Mouse (Mus musculus) Muller cell, postnatal 12 days (primary cell): ENCODE results near the gene Plppr3.

ENCODE experiments used
- DNase-seq: peaks from one replicate; pipeline ENCODE4 v3.0.0-alpha.2; 2015; ENCODE audit errors: inconsistent ontology term

Gene Plppr3

DNA sequence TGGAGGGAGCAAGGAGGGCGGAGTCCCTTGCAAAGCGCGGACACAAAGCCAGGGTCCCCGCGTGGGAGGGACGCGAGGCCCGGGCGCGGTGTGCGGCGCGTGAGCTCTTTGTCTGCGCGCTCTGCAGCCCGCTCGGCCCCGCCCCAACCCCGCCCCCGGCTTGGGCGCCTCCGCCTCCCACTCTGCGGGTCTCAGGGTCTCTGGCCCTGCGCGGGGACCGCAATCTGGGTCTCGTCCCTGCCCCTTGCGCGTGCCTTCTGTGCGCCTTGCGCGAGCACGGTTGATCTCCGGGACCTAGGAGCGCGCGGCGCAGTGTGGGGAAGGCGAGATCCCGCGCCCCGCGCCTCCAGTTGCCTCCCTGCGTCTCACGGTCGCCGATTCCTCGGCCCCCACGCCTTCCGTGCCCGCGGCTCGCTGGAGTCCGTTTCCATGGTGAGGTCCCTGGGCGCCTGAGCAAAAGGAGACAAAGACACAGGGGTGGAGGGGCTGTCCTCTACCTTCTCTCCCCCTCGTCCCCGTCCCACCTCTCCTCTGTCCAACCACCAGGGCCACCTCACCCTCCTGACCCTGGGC lies at the start of gene Plppr3, which contains the start of gene Prtn3:
Plppr3 (minus strand) TSS at position 345 of the 573 bp plus-strand sequence.
Prtn3 (plus strand) TSS at position 187 of the 573 bp plus-strand sequence.
- DNase-seq = peak; percentile 51

DNA sequence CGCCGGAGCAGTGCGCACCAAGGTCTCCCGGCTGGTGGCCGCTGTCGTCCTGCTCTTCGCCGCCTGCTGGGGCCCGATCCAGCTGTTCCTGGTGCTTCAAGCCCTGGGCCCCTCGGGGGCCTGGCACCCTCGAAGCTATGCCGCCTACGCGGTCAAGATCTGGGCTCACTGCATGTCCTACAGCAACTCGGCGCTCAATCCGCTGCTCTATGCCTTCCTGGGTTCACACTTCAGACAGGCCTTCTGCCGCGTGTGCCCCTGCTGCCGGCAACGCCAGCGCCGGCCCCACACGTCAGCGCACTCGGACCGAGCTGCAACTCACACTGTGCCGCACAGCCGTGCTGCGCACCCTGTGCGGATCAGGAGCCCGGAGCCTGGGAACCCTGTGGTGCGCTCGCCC lies 47.1 kb upstream of the Plppr3 start:
- DNase-seq = no peak

DNA sequence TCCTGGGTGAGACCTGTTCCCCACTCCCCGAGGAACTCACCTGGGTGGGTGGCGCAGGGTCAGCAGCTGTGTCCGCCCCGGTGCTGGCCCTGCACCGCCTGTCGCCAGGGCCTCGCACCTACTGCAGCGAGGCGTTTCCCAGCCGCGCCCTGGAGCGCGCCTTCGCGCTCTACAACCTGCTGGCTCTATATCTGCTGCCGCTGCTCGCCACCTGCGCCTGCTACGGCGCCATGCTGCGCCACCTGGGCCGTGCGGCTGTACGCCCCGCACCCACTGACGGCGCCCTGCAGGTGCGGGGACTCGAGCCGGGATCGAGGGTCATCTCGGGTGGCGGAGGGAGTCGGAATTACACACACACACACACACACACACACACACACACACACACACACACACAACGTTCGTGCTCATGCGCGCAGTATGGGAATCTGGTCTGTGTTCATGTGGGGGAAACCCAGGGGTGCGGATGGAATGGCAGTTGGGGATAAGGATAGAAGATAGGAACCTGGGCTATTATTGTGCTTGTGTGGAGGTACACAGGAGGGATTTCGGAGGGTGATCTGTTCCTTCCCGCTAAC lies 46.6 kb upstream of the Plppr3 start, which contains the start of gene R3hdm4:
R3hdm4 (minus strand) TSS at position 251 of the 578 bp plus-strand sequence.
- DNase-seq = no peak

- DNase-seq = no peak
Observed at GRCm38 (mm10) chr10:79920056-79920890, 45.8 kb upstream of the Plppr3 start.

GRCm38 (mm10) chr10:79919251-79919849 lies 44.9 kb upstream of the Plppr3 start:
- DNase-seq = no peak

DNA sequence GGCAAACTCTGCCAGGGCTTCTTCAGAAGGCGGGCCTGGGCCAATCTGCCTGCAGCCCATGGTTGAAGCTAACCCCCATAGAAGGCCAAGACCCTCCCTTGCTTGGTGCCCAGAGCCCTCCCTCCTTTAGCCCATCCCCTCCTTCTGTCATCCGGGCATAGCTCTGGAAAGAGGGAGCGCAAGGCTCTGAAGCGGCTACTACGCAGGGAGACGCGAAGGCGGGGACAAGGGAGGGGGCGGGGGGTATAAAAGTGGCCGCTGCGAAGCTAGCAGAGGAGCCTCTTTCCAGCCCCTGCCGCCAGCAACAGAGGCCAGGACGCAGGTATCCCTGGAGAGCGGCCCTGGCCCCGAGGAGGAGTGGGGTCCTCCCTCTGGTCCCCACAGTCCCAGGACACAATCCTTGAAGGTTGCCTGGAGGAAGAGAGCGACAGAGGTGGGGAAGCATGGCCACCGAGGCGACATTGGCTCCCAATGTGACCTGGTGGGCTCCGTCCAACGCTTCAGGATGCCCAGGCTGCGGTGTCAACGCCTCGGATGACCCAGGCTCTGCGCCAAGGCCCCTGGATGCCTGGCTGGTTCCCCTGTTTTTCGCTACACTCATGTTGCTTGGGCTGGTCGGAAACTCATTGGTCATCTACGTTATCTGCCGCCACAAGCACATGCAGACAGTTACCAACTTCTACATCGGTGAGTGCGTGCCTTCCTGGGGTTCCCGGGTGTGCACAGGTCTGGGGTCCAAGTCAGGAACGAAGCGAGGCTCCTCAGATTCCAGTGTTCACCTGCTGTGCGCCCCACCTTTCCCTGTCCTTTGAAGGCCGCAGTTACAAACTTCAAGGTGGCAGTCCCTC lies 44.0 kb upstream of the Plppr3 start:
- DNase-seq = no peak

DNA sequence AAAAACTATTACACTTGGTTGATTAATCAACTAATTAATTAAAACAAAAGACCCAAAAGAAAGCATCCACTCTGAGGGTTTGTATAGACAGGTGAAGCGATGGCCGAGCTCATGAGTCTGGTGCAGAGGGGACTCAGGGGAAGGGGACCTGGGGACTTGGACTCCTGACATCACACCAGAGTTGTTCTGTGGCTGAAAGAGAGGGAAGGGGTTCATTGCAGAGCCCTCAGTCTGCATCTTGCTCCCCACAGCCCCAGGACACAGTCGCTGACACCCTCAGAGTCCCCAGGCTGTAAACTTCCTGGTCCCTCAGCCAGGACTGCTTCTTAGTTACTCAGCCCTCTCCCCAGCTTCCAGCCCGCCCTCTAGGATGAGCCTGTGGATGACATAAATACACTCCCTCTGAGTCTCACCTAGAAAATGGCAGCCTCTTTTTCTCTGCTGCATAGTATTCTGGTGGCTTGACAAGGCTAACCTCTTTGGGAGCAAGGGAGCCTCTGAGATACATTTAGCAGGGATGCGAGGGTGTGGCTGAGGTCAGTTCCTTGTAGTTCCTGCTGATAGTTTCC lies 43.2 kb upstream of the Plppr3 start:
- no peak for DNase-seq

GRCm38 (mm10) chr10:79916808-79917531 lies 42.5 kb upstream of the Plppr3 start, which contains the start of gene Kiss1r:
TSS of gene Kiss1r (plus strand) at chr10:79916971.
- peak; percentile 84 for DNase-seq

DNA sequence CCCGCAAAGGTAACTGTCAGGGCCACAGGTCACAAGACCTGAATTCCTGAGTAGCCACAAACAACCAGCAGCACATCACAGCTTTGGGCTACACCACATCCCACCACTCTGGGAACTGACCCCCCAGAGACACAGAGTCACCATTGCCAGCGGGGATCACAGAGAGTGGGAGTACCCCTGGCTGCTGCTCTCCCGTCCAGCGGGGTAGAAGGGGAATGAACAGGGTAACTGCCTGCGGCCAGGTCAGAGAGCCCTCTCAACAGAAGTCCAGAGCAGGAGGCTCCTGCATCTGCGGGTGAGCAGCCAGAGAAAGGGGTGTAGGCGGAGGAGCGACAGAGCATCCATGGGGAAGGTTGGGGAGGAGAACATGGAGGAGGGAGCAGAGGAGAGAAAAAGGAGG lies 41.6 kb upstream of the Plppr3 start:
- DNase-seq = no peak

DNA sequence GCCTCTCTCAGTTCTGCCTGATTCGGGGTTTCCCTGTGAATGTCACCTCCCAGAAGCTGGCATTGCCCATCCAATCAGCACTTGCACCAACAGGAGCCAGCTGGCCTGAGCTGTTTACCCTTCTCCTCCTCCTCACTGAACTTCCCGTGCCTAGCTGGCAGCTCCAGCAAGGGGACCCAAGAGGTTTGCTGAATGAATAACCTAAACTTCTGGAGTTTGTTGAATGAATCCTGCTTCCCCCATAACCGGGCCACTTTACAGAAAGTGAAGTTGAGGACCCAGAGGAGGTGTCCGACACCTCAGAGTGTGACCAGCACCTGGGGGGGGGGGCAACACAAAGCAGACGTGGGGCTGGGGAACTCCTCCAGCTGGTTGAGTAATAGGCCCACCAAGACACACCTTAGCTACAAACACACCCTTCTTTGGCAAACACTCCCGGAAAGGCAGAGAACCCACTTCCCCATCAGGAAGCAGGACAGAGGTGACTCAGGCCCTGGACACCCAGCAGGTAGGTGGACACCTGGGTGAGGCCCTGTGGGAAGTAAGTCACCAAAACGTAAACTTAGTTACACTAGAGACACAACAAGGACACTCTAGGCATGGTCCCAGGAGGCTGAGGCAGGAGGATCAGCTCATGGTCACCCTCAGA lies 40.6 kb upstream of the Plppr3 start:
- DNase-seq = no peak

DNA sequence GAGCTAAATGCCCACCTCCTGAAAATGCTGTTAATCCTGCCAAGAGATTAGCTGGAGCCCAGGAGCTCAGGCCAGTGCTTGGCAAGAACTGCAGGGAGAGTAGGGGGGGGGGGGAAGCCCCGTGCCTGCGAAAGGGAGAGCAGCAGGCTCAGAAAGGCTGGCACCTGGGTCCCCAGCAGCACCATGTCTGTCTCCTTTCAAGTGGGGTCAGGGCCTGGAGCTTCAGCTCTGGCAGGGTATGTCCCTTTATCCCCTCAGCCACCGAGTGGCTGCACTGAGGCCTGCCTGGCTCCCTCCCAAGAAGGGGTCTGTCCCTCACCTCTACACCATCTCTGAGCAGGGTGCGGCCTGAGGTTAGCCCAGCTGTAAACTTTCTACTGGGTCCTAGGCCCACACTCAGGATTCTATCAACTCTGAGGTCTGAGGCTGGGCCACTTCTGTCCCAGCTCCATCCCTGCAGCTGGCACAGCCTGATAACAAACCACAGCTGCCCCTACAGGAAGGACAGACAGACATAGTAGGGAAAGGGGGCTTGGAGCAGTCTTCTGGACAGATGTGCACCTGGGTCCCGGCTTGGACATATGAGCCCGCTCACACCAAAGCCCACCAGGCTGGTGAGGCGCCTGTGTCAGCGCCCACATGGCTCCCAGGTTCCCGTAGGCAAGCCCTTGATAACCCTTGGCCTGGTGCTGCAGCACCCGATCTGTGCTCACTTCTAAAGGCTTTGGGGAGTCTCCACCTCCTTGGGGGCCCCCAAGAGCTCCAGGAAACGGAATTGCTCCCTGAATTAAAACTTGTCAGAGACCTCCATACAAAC lies 39.9 kb upstream of the Plppr3 start:
- no peak for DNase-seq

- DNase-seq = no peak
Observed at GRCm38 (mm10) chr10:79912412-79912811, 38.0 kb upstream of the Plppr3 start.

DNA sequence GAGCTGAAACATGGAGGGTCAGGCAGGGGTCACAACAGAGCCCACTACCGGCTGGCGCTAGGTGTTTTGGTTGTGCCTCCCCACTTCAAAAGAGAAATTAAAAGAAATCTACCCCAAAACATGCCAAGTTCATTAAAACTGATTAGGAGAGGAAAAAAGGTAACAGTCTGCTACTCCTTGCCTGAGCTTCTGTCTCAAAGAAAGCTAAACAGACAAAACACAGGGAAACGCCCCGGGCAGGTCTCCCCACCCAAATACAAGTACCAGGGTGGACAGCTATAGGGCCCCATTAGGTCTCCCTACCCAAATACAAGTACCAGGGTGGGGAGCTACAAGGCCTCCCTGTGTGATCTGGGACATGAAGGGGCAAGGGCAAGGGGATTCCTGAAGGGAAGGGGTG lies 36.1 kb upstream of the Plppr3 start, which contains the start of gene Gm26602:
Gm26602 (plus strand) TSS at position 301 of the 400 bp plus-strand sequence.
- no peak for DNase-seq

DNA sequence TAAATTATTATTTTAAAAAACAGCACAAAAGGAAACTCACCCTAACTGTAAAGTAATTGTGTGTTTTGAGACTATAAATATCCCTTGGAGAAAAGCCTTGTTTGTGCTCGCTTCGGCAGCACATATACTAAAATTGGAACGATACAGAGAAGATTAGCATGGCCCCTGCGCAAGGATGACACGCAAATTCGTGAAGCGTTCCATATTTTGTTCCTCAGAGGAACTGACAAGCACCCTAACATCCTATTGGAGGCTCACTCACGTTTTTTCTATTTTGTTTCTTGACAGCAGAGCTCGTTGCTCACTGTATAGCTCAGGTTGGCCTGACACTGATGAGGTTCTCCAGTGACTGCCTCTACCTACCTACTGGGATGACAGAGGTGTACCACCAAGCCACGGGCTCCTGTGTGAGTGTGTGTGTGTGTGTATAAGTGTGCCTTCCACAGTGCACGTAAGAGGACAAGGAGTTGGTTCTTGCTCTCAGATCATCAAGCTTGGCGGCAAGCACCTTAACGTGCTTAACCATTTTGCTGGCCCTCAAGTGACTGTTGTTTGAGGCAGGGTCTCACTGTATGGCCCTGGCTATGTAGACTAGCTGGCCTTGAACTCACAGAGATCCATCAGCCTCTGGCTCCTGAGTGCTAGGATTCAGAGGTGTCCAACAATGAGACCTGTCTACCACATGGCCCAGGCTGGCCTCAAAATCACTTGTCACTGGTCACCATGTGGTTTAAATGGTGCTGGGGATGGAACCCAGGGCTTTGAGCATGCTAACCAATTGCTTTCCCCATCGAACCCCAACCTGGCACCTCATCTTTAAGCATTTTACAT lies 34.9 kb upstream of the Plppr3 start:
- no peak for DNase-seq

DNA sequence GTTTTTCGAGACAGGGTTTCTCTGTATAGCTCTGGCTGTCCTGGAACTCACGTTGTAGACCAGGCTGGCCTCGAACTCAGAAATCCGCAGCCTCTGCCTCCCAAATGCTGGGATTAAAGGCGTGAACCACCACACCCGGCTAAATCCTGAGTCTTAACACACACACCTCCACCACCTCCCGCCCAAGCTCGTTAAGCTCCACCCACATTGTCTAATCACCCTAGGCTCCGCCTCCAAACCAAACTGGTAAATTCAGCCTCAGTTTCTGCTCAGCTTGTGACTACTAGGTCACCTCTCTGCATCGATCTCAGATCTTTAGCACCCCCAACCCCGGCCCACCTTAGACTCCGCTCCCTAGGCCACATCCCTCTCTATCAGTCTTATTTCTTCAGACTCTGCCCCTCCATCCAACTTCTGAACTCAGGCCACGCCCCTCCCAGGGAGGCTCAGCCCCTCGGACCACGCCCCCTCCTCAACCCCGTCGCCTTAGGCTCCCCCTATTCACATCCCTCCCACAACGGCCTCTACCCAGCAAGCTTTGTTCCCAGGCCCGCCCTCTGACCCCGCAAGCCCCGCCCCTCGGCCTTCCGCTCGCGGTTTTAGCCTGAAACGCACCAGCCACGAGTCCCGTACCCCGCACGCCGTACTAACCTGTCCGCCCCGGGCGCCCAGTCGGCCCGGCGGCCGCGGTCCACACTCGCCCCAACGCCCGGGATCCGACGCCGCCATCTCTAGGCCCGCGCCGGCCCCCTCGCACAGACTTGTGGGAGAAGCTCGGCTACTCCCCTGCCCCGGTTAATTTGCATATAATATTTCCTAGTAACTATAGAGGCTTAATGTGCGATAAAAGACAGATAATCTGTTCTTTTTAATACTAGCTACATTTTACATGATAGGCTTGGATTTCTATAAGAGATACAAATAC lies 34.0 kb upstream of the Plppr3 start, which contains the start of gene Med16:
Med16 (minus strand) TSS at position 757 of the 925 bp plus-strand sequence.
- DNase-seq = peak; percentile 99

DNA sequence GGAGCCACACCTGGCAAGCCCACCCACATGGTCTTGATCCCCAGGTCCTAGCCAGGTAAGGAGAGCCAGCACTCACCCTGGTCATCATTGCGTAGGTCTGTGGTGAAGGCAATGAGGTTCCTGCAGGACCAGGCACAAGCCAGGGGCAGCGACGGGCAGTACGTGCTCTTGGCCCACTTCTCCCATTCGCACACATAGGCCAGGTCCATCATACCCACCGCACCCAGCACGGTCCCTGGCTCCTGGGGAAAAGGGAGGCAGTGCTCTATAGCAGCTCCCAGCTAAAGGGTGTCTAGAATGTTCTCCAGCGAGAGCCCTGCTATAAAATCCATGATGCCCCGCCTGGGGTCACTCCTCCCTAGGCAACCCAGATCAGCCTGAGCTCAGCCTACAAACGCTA lies 33.0 kb upstream of the Plppr3 start:
- no peak for DNase-seq

DNA sequence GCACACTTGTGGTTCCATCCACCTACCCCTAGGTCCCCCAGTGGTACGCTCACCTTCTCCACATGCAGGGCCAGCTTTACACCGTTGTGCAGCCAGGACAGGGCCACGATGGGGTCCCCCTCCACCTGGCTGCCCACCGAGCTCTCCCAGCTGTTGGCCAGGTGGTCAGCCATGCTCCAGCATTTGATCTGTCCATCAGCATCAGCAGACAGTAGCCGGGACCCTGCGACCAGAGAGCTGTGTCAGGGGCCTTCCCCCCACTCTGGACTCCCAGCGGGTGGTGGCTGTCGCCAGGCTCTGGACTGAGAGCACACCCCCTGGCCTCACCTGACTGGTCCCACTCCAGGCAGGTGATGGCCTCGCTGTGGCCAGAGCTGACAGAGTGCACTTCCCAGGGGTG lies 32.3 kb upstream of the Plppr3 start:
- DNase-seq = no peak
